Mouse (Mus musculus): ENCODE data around the gene Arglu1. TPM values are rescaled to one million over a fixed set of nuclear protein-coding genes. Genes with fewer than 3 reads are reported as not detected.

The Arglu1 gene
- 129 TPM for polyA plus RNA-seq (2014; fragmentation: Illumina TruSeq; extraction: RNeasy Lipid Tissue Mini Kit (QIAGEN cat#74804); ENCODE audit: low read depth, low replicate concordance)

DNA sequence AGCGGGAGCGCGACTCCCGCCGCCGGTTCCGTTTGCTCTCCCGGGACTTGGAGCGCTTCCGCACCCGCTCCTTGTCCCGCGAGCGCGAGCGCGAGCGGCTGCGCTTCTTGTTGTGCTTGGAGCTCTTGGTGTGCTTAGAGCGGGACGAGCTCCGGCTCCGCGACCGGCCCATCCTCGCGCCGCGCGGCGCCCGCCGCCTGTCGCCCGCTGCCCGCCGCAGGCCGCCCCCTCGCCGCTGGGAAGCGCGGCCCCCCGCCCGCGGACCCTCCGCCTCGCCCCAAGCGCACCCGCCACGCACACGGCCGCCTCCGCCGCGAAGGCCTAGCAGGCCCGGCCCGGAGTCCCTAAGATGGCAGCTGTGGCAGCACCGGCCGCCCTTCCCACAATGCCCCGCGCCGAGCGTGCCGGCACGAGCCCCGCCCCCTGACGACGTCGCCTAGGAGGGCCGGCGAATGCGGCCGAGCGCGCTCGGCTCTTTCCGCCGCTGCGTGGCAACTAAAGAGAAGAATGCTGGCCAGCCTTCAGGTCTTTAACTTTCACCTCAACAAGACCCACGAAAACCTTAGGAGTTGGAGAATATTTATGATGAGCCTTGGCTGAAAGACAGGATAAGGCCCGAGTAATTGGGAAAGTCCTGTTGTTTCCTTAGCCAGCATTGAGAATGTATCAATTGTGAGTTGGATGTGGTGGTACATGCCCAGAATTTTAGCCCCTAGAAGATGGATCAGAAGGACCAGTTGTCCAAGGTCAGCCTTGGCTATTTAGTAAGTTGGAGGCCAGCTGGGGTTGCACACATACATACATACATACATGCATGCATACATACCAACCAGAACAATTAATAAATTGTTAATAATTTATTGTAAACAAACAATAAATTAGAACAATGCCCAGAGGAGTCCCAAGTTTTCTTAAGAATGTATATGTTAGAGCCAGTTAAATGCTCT, at the start of gene Arglu1:
Arglu1 (minus strand) TSS at position 376 of the 947 bp plus-strand sequence.

DNA sequence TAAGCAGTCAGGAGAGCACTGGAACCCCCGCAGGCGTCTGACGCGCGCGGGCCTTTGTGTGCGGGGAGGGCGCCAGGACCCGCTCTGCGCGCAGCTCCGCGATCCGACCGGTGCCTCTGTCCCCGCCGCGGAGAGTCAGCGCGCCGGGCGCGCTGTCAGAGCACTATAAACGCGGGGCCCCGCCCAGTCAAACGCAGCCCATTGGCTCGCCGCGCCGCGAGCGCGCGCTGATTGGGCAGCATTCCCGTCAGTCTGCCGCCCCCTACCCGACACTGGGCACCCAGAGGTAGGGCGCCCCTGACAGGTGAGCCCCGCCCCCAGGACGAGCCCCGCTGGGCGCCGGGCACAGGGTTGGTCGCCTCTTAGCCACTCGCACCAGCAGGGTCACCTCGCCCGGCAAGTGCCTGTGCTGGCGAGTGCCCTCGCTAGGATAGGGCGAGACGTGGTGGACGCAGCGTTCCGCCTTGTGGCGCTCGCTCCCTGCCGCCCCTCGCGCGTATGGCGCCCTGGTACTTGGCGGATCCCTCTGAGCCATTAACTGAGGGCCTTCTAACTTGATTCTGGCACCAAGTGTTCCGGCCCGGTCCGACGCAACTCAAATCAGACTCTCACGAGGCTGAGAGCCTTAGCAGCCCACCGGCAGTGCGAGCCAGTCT, 29.1 kb downstream of the Arglu1 start, which contains the start of gene Efnb2:
Efnb2 (minus strand) TSS at position 140 of the 656 bp plus-strand sequence.

Other genes with a start within 250 kb of the Arglu1 start
- 16.1 TPM for gene Efnb2, start 29.3 kb downstream of the Arglu1 start, polyA plus RNA-seq (2014; fragmentation: Illumina TruSeq; extraction: RNeasy Lipid Tissue Mini Kit (QIAGEN cat#74804); ENCODE audit: low read depth, low replicate concordance)

Measured in adrenal gland, adult 10 weeks (tissue).